Mouse (Mus musculus) kidney, adult 10 weeks (tissue): ENCODE results near the gene Phldb3. TPM values are rescaled to one million over a fixed set of nuclear protein-coding genes. Genes with fewer than 3 reads are reported as not detected.

ENCODE experiments used
- polyA plus RNA-seq: library from polyadenylated mRNA; stranded (reverse); fragments of 350-450 nt; fragmentation: Illumina TruSeq; extraction: RNeasy Lipid Tissue Mini Kit (QIAGEN cat#74804); gene quantifications from one replicate; pipeline ENCODE4 v1.2.3, GENCODE M21; 2014; ENCODE audit warnings: low read depth, low replicate concordance

Phldb3 gene
- not detected for polyA plus RNA-seq

GRCm38 (mm10) chr7:24610144-24610878 lies at the start of gene Phldb3:
Gene Phldb3, plus strand, starts transcription at chr7:24610763.

GRCm38 (mm10) chr7:24587330-24588105 lies 23.0 kb upstream of the Phldb3 start, which contains the start of the genes Ethe1 and Zfp575:
Gene Ethe1, plus strand, starts transcription at chr7:24587543.
Gene Zfp575, minus strand, starts transcription at chr7:24587641.

GRCm38 (mm10) chr7:24636264-24636663 lies 25.7 kb downstream of the Phldb3 start, which contains the start of gene Lypd3:
Gene Lypd3, plus strand, starts transcription at chr7:24636550.

GRCm38 (mm10) chr7:24676575-24676974 lies 66.0 kb downstream of the Phldb3 start, which contains the start of gene Tex101:
Gene Tex101, minus strand, starts transcription at chr7:24676675.

Other genes with a start within 250 kb of the Phldb3 start
- gene Kcnn4, start 240.5 kb upstream of the Phldb3 start, polyA plus RNA-seq: not detected
- gene Smg9, start 211.1 kb upstream of the Phldb3 start, polyA plus RNA-seq: not detected
- gene Irgc1, start 158.5 kb upstream of the Phldb3 start, polyA plus RNA-seq: not detected
- 1.0 TPM for gene Plaur, start 148.3 kb upstream of the Phldb3 start, polyA plus RNA-seq
- gene Cadm4, start 128.7 kb upstream of the Phldb3 start, polyA plus RNA-seq: 0.97 TPM
- not detected for gene Zfp428, start 103.8 kb upstream of the Phldb3 start, polyA plus RNA-seq
- not detected for gene AC161166.1, start 98.3 kb upstream of the Phldb3 start, polyA plus RNA-seq
- 6.2 TPM for gene Irgq, start 80.1 kb upstream of the Phldb3 start, polyA plus RNA-seq
- not detected for gene Pinlyp, start 64.6 kb upstream of the Phldb3 start, polyA plus RNA-seq
- 0.57 TPM for gene Xrcc1, start 64.5 kb upstream of the Phldb3 start, polyA plus RNA-seq
- 4.1 TPM for gene Ethe1, start 23.2 kb upstream of the Phldb3 start, polyA plus RNA-seq
- gene Zfp575, start 23.1 kb upstream of the Phldb3 start, polyA plus RNA-seq: not detected
- not detected for gene Lypd3, start 25.8 kb downstream of the Phldb3 start, polyA plus RNA-seq
- gene Tex101, start 65.9 kb downstream of the Phldb3 start, polyA plus RNA-seq: not detected
- not detected for gene BC049730, start 98.5 kb downstream of the Phldb3 start, polyA plus RNA-seq
- not detected for gene Gm4763, start 116.1 kb downstream of the Phldb3 start, polyA plus RNA-seq
- not detected for gene Cd177, start 149.5 kb downstream of the Phldb3 start, polyA plus RNA-seq
- not detected for gene Ceacam10, start 166.4 kb downstream of the Phldb3 start, polyA plus RNA-seq